Mouse (Mus musculus) kidney, adult 2 months (tissue): ENCODE measurements around the gene Smim27.

Experiments used
- CTCF ChIP-seq: fragments of 200-500 bp; conservative IDR thresholded peaks from 2 replicates; pipeline ENCODE4 v1.5.1; 2011; ENCODE audit warnings: low read depth, mild to moderate bottlenecking, control low read depth, low read length, moderate library complexity, mixed read lengths; ENCODE audit not compliant: insufficient read depth, insufficient read length
- POLR2A ChIP-seq: fragments of 200-500 bp; IDR thresholded peaks from one replicate; pipeline ENCODE4 v1.6.1; 2011; ENCODE audit warnings: low read depth, low read length, control low read depth

GRCm38 (mm10) chr4:40278880-40279275 lies 9.5 kb downstream of the Smim27 start:
- TF ChIP-seq POLR2A = no peak
- no peak for TF ChIP-seq CTCF
